Mouse (Mus musculus) CH12.LX (cell line): ENCODE measurements around the gene Phc1. TPM values are rescaled to one million over a fixed set of nuclear protein-coding genes. Genes with fewer than 3 reads are reported as not detected.

Experiments
- DNase-seq: peaks from one replicate; pipeline ENCODE4 v3.0.0-alpha.2; 2013; ENCODE audit errors: extremely low read depth
- H3K27ac ChIP-seq: 2 replicates; pipeline ENCODE4 v1.5.1; 2012; ENCODE audit warnings: low read depth, mild to moderate bottlenecking, control low read depth, moderate library complexity; ENCODE audit not compliant: insufficient read depth
- H3K27me3 ChIP-seq: replicated peaks from 2 replicates; pipeline ENCODE3; 2012; ENCODE audit warnings: inconsistent platforms
- H3K36me3 ChIP-seq, 2 experiments: replicated peaks in 1 of 2; 2 replicates each; pipeline versions ENCODE3 to v1.6.1; 2012; ENCODE audit warnings: inconsistent platforms in 1 of 2, low read length in 1 of 2, mild to moderate bottlenecking in 1 of 2, mixed read lengths in 1 of 2, moderate library complexity in 1 of 2; ENCODE audit not compliant: control insufficient read depth in 1 of 2, insufficient read depth in 1 of 2
- H3K4me1 ChIP-seq, 2 experiments: 2 replicates each; pipeline ENCODE4 v1.6.1; 2012; ENCODE audit warnings: inconsistent platforms in 1 of 2, moderate library complexity in 1 of 2; ENCODE audit not compliant: insufficient read depth in 2 of 2, control insufficient read depth in 1 of 2
- H3K4me2 ChIP-seq: 2 replicates; pipeline ENCODE4 v1.6.1; 2012; ENCODE audit warnings: low read depth, mild to moderate bottlenecking, control low read depth; ENCODE audit not compliant: poor library complexity, insufficient read depth, severe bottlenecking
- H3K4me3 ChIP-seq, 3 experiments: fragments of 150-350 bp in 1 of 3; sonication (generic) in 1 of 3; replicated peaks in 1 of 3; 2 replicates each; pipeline versions ENCODE3 to v1.5.1; 2011 to 2012; ENCODE audit warnings: low read depth in 2 of 3, low read length in 2 of 3, mild to moderate bottlenecking in 2 of 3, moderate library complexity in 2 of 3, control low read depth in 1 of 3, improper control_type of control experiment in 1 of 3, inconsistent platforms in 1 of 3, mixed read lengths in 1 of 3; ENCODE audit not compliant: poor library complexity in 1 of 3
- H3K79me2 ChIP-seq: replicated peaks from 2 replicates; pipeline ENCODE4 v1.6.1; 2012; ENCODE audit warnings: mild to moderate bottlenecking, moderate library complexity; ENCODE audit not compliant: control insufficient read depth, poor library complexity, insufficient read depth, severe bottlenecking; ENCODE audit errors: extremely low read depth
- H3K9ac ChIP-seq: 2 replicates; pipeline ENCODE4 v1.6.1; 2012; ENCODE audit warnings: low read depth, mild to moderate bottlenecking, control low read depth, moderate library complexity; ENCODE audit not compliant: insufficient read depth
- H3K9me3 ChIP-seq: replicated peaks from 2 replicates; pipeline ENCODE3; 2012; ENCODE audit warnings: low read length, inconsistent platforms, mixed read lengths
- BHLHE40 ChIP-seq: IDR thresholded peaks from 2 replicates; pipeline ENCODE4 v1.6.1; 2011; ENCODE audit warnings: mild to moderate bottlenecking, low read depth, low read length, improper control_type of control experiment
- CHD1 ChIP-seq: IDR thresholded peaks from 2 replicates; pipeline ENCODE4 v1.6.1; 2012; ENCODE audit warnings: low read depth, low read length, improper control_type of control experiment, inconsistent platforms
- CHD2 ChIP-seq: IDR thresholded peaks from 2 replicates; pipeline ENCODE4 v1.6.1; 2011; ENCODE audit warnings: low read length, improper control_type of control experiment
- E2F4 ChIP-seq: IDR thresholded peaks from 2 replicates; pipeline ENCODE4 v1.6.1; 2011; ENCODE audit warnings: low read depth, low read length, improper control_type of control experiment; ENCODE audit not compliant: insufficient replicate concordance
- EP300 ChIP-seq: IDR thresholded peaks from 2 replicates; pipeline ENCODE4 v1.6.1; 2011; ENCODE audit warnings: low read length, improper control_type of control experiment
- ETS1 ChIP-seq: conservative IDR thresholded peaks from 2 replicates; pipeline ENCODE4 v1.6.1; 2012; ENCODE audit warnings: low read depth, mild to moderate bottlenecking, inconsistent platforms, low read length, improper control_type of control experiment, moderate library complexity
- JUN ChIP-seq: IDR thresholded peaks from 2 replicates; pipeline ENCODE4 v1.6.1; 2011; ENCODE audit warnings: low read depth, mild to moderate bottlenecking, low read length, improper control_type of control experiment, moderate library complexity; ENCODE audit not compliant: insufficient read depth
- MAFK ChIP-seq: IDR thresholded peaks from 2 replicates; pipeline ENCODE4 v1.6.1; 2011; ENCODE audit warnings: low read length, improper control_type of control experiment; ENCODE audit not compliant: insufficient replicate concordance
- MAZ ChIP-seq: IDR thresholded peaks from 2 replicates; pipeline ENCODE4 v1.6.1; 2012; ENCODE audit warnings: low read depth, mild to moderate bottlenecking, inconsistent platforms, low read length, improper control_type of control experiment, moderate library complexity
- MYC ChIP-seq: IDR thresholded peaks from 2 replicates; pipeline ENCODE4 v1.6.1; 2011; ENCODE audit warnings: low read depth, mild to moderate bottlenecking, improper control_type of control experiment, low read length
- NELFE ChIP-seq: IDR thresholded peaks from 2 replicates; pipeline ENCODE4 v1.6.1; 2011; ENCODE audit warnings: low read depth, low read length, improper control_type of control experiment
- POLR2A ChIP-seq: IDR thresholded peaks from 2 replicates; pipeline ENCODE4 v1.6.1; 2011; ENCODE audit warnings: low read depth, mild to moderate bottlenecking, improper control_type of control experiment, low read length
- POLR2AphosphoS2 ChIP-seq: IDR thresholded peaks from 2 replicates; pipeline ENCODE4 v1.6.1; 2011; ENCODE audit warnings: low read depth, low read length, improper control_type of control experiment
- RAD21 ChIP-seq: IDR thresholded peaks from 2 replicates; pipeline ENCODE4 v1.6.1; 2011; ENCODE audit warnings: low read depth, mild to moderate bottlenecking, low read length, improper control_type of control experiment, moderate library complexity
- SMC3 ChIP-seq: IDR thresholded peaks from 2 replicates; pipeline ENCODE4 v1.6.1; 2011; ENCODE audit warnings: low read depth, low read length, improper control_type of control experiment
- UBTF ChIP-seq: IDR thresholded peaks from 2 replicates; pipeline ENCODE4 v1.6.1; 2012; ENCODE audit warnings: low read depth, mild to moderate bottlenecking, inconsistent platforms, low read length, improper control_type of control experiment, moderate library complexity
- USF2 ChIP-seq: conservative IDR thresholded peaks from 2 replicates; pipeline ENCODE4 v1.6.1; 2011; ENCODE audit warnings: low read depth, low read length, improper control_type of control experiment
- ZC3H11A ChIP-seq: IDR thresholded peaks from 2 replicates; pipeline ENCODE4 v1.6.1; 2012; ENCODE audit warnings: low read depth, mild to moderate bottlenecking, inconsistent platforms, low read length, improper control_type of control experiment
- ZMIZ1 ChIP-seq: IDR thresholded peaks from 2 replicates; pipeline ENCODE4 v1.6.1; 2012; ENCODE audit warnings: low read depth, mild to moderate bottlenecking, inconsistent platforms, low read length, improper control_type of control experiment
- dilution Hi-C: fragments of 300-500 bp; cut with MboI; formaldehyde crosslinking; loops from 2 replicates; pipeline ENCODE4 v1.14.3; 2020; ENCODE audit warnings: low sequenced_read_pairs; ENCODE audit not compliant: extremely low pct_unique_long_range_greater_than_20kb, extremely low pct_ligation_motif_present
- in situ Hi-C: fragments of 300-500 bp; cut with MboI; formaldehyde crosslinking; loops from 3 replicates; pipeline ENCODE4 v1.14.3; 2019; ENCODE audit warnings: low sequenced_read_pairs, low pct_ligation_motif_present, low pct_unique_long_range_greater_than_20kb, mixed read lengths
- polyA plus RNA-seq: library from polyadenylated mRNA; unstranded; fragments of >175 nt; gene quantifications from 2 replicates; pipeline ENCODE4 v1.2.1, GENCODE M21; 2012; ENCODE audit warnings: low read depth; ENCODE audit not compliant: insufficient read length
- total RNA-seq, 2 experiments: library from RNA; depleted of rRNA; stranded (reverse); fragments of 300-350 nt in 1 of 2; fragments of >200 nt in 1 of 2; gene quantifications; 2 replicates each; pipeline ENCODE4 v1.2.3; 2012 to 2014

Phc1 gene
- total and polyA plus RNA-seq, 3 experiments = 2.9 to 13.8 (median 6.5) TPM

- H3K9me3 ChIP-seq = peaks cover 3% of the 10 kb centered on the region
- TF ChIP-seq MYC (no peak), POLR2A (no peak), MAFK (no peak), E2F4 (no peak), ZC3H11A (no peak), UBTF (no peak), CHD2 (no peak), USF2 (no peak), CHD1 (no peak), MAZ (no peak), ZMIZ1 (no peak)
- in situ Hi-C loops (no loop called here), dilution Hi-C loops (no loop called here)
- H3K27me3 ChIP-seq = no peaks in the 10 kb centered on the region
- no peaks in the 10 kb centered on the region for H3K36me3 ChIP-seq
- no peak overlapping the region for H3K27ac ChIP-seq
- no peak overlapping the region for H3K4me2 ChIP-seq
- H3K79me2 ChIP-seq = no peaks in the 10 kb centered on the region
- no peak overlapping the region for H3K9ac ChIP-seq
- no peak overlapping the region for H3K4me3 ChIP-seq
- H3K4me1 ChIP-seq = no peaks in the 10 kb centered on the region; a peak in 1 of 4 replicates
- no peak for DNase-seq
These were observed 25.3 kb upstream of the Phc1 start for GRCm38 (mm10) chr6:122365706-122366105.

GRCm38 (mm10) chr6:122357089-122357488 lies 16.7 kb upstream of the Phc1 start:
- no peaks in the 10 kb centered on the region for H3K79me2 ChIP-seq
- TF ChIP-seq MYC (no peak), CHD1 (no peak), RAD21 (no peak), EP300 (no peak), JUN (no peak), E2F4 (no peak), POLR2AphosphoS2 (no peak), NELFE (no peak), CHD2 (no peak), BHLHE40 (no peak), ETS1 (no peak), POLR2A (no peak), SMC3 (no peak)
- no peaks in the 10 kb centered on the region for H3K9me3 ChIP-seq
- H3K4me3 ChIP-seq = no peak overlapping the region
- H3K9ac ChIP-seq = no peak overlapping the region
- no peak overlapping the region for H3K4me2 ChIP-seq
- H3K36me3 ChIP-seq = no peaks in the 10 kb centered on the region
- in situ Hi-C loops (no loop called here), dilution Hi-C loops (no loop called here)
- no peak for DNase-seq
- H3K4me1 ChIP-seq = 0 out of 4 replicates have a peak, but pooled peaks cover 0 to 5% of the 10 kb centered on the region in 2 experiments
- peaks cover 5% of the 10 kb centered on the region for H3K27me3 ChIP-seq
- H3K27ac ChIP-seq = no peak overlapping the region
